ENCODE assay signal across 9 mouse cellular contexts in genomic region chr3:102210775-102211174, GRCm38 (mm10). TPM values are rescaled to one million over a fixed set of nuclear protein-coding genes. Genes with fewer than 3 reads are reported as not detected.
DNase-seq lines count a peak whose midpoint lies in the region; ATAC-seq and TF ChIP-seq lines count a peak whose summit lies in the region.
"Had no signal": no experiment of that assay in that cellular context is flagged by ENCODE, and none has a peak within 500 bp of the region (broad histone marks: within the 10 kb centered on the region; RNA-seq: fewer than 3 reads in every experiment).

No protein-coding gene starts in this region.

- no peak overlapping the region for H3K4me3 ChIP-seq in hindbrain, embryonic 11.5 days (ENCODE audit: low read depth, low read length)
- no peak overlapping the region for H3K4me3 ChIP-seq in hindbrain, embryonic 14.5 days (replicated peaks; ENCODE audit: low read length)
- H3K4me3 ChIP-seq in ES-Bruce4 (ENCODE audit: low read depth, low read length) = no peak overlapping the region

- TF ChIP-seq CTCF in ES-Bruce4 (IDR thresholded peaks at IDR 0.05; ENCODE audit: low read depth, low read length) = peak; percentile 82
- peak; percentile 58 for TF ChIP-seq CTCF in brain, embryonic 14.5 days (IDR thresholded peaks at IDR 0.05; ENCODE audit: borderline replicate concordance, extremely low read depth, insufficient read depth, insufficient read length)

- DNase-seq in hindbrain, embryonic 11.5 days (ENCODE audit: low spot score) = peak; percentile 44
- no peak for DNase-seq in hindbrain, embryonic 14.5 days (ENCODE audit: low spot score)
- DNase-seq in brain, embryonic 14.5 days (ENCODE audit: low read depth) = no peak
- DNase-seq in cerebellum, postnatal 36 days = no peak
- no peak for DNase-seq in frontal cortex, postnatal 10 days (ENCODE audit: low spot score in 2 of 2)

- 62% methylated on average over 3 of the region's 3 CpGs for WGBS in hindbrain, embryonic 11.5 days
- WGBS in hindbrain, embryonic 14.5 days = 71% methylated on average over 3 of the region's 3 CpGs

- no peaks in the 10 kb centered on the region for H3K4me1 ChIP-seq in hindbrain, embryonic 11.5 days (replicated peaks; ENCODE audit: control insufficient read depth, insufficient read depth, low read length)
- no peaks in the 10 kb centered on the region for H3K4me1 ChIP-seq in hindbrain, embryonic 14.5 days (replicated peaks; ENCODE audit: control insufficient read depth, insufficient read depth, low read length)
- H3K4me1 ChIP-seq in ES-Bruce4 (ENCODE audit: control insufficient read depth, insufficient read depth, low read length) = peaks cover 10% of the 10 kb centered on the region

- no peak overlapping the region for H3K4me2 ChIP-seq in hindbrain, embryonic 11.5 days (replicated peaks; ENCODE audit: low read depth, low read length)
- H3K4me2 ChIP-seq in hindbrain, embryonic 14.5 days (replicated peaks) = no peak overlapping the region

- no peak overlapping the region for H3K9ac ChIP-seq in hindbrain, embryonic 11.5 days (ENCODE audit: low read depth, low read length)
- H3K9ac ChIP-seq in hindbrain, embryonic 14.5 days = no peak overlapping the region
- no peak overlapping the region for H3K9ac ChIP-seq in ES-Bruce4 (ENCODE audit: low read depth, poor library complexity, severe bottlenecking)

- no peak for TF ChIP-seq POLR2A in ES-Bruce4 (IDR thresholded peaks at IDR 0.05; ENCODE audit: insufficient read depth, low read length)
- TF ChIP-seq POLR2A in brain, embryonic 14.5 days (IDR thresholded peaks at IDR 0.05; ENCODE audit: borderline replicate concordance, extremely low read depth, insufficient read depth, insufficient read length, poor library complexity, severe bottlenecking) = no peak

- no peak for ATAC-seq in hindbrain, embryonic 11.5 days (ENCODE audit: low FRiP score)
- ATAC-seq in hindbrain, embryonic 14.5 days (ENCODE audit: low FRiP score) = no peak
- peak; percentile 88 for ATAC-seq in megakaryocyte-erythroid progenitor cell, adult 5-6 weeks (replicated peaks; ENCODE audit: low FRiP score, low TSS enrichment, poor library complexity, severe bottlenecking)
- ATAC-seq in frontal cortex, adult (ENCODE audit: low TSS enrichment) = no peak

- TF ChIP-seq EP300 in ES-Bruce4 (IDR thresholded peaks at IDR 0.05; ENCODE audit: insufficient read depth, low read depth, low read length) = 0 out of 2 replicates have a peak, but pooled peaks have one; percentile 13

- no peaks in the 10 kb centered on the region for H3K36me3 ChIP-seq in hindbrain, embryonic 11.5 days (ENCODE audit: control insufficient read depth, insufficient read depth, low read length)
- H3K36me3 ChIP-seq in hindbrain, embryonic 14.5 days (replicated peaks; ENCODE audit: control insufficient read depth, insufficient read depth) = no peaks in the 10 kb centered on the region
- H3K36me3 ChIP-seq in ES-Bruce4 (ENCODE audit: control insufficient read depth, insufficient read depth, low read length, poor library complexity, severe bottlenecking) = no peaks in the 10 kb centered on the region

- no peak overlapping the region for H3K27ac ChIP-seq in hindbrain, embryonic 11.5 days (ENCODE audit: low read depth, low read length)
- no peak overlapping the region for H3K27ac ChIP-seq in hindbrain, embryonic 14.5 days
- H3K27ac ChIP-seq in ES-Bruce4 (ENCODE audit: insufficient read depth, low read length) = no peak overlapping the region
- H3K27ac ChIP-seq: macrophage had no signal

- peaks cover under 1% of the 10 kb centered on the region; the same call in 1 of the 2 replicates for H3K27me3 ChIP-seq in hindbrain, embryonic 11.5 days (ENCODE audit: control insufficient read depth, insufficient read depth, low read length)
- peaks cover 11% of the 10 kb centered on the region; the same call in 1 of the 2 replicates for H3K27me3 ChIP-seq in hindbrain, embryonic 14.5 days (ENCODE audit: control insufficient read depth, insufficient read depth, low read length)
- no peaks in the 10 kb centered on the region for H3K27me3 ChIP-seq in ES-Bruce4 (ENCODE audit: control insufficient read depth, insufficient read depth, low read length, poor library complexity, severe bottlenecking)

- no peaks in the 10 kb centered on the region for H3K9me3 ChIP-seq in hindbrain, embryonic 11.5 days (ENCODE audit: control insufficient read depth, low read length)
- no peaks in the 10 kb centered on the region for H3K9me3 ChIP-seq in hindbrain, embryonic 14.5 days (ENCODE audit: control insufficient read depth, low read length)
- no peaks in the 10 kb centered on the region for H3K9me3 ChIP-seq in ES-Bruce4 (replicated peaks; ENCODE audit: control insufficient read depth, insufficient read depth, low read length, poor library complexity, severe bottlenecking)

RNA-seq across cellular contexts. Expression of gene Vangl1, which starts 6.3 kb away (rescaled TPM):
- 10.9 and 12.3 TPM in 2 replicates for polyA plus RNA-seq in hindbrain, embryonic 11.5 days (2014; fragmentation: Nextera tagmentation; extraction: Ambion mirVana)
- polyA plus RNA-seq in hindbrain, embryonic 14.5 days (2014; fragmentation: Nextera tagmentation; extraction: Ambion mirVana) = 9.0 and 11.6 TPM in 2 replicates
- 69.9 and 85.8 TPM in 2 replicates for polyA plus RNA-seq in ES-Bruce4 (2011; ENCODE audit: insufficient read depth, insufficient read length, low read depth, missing spikeins)
- polyA plus RNA-seq in brain, embryonic 14.5 days (2012; rRNA removed) = 10.0 and 15.0 TPM in 2 replicates
- 3.3 and 3.4 TPM in 2 replicates for total RNA-seq in megakaryocyte-erythroid progenitor cell, adult 5-6 weeks (2014; fragmentation: Nextera tagmentation)
- 1.5 and 6.1 TPM in 2 replicates for total RNA-seq in megakaryocyte-erythroid progenitor cell, adult 5-6 weeks (2017)
